Mouse (Mus musculus) adrenal gland, adult 8-10 months (tissue): ENCODE data around the gene Slc38a3. TPM values are rescaled to one million over a fixed set of nuclear protein-coding genes. Genes with fewer than 3 reads are reported as not detected.

ENCODE experiments used
- DNase-seq: peaks from one replicate; pipeline ENCODE4 v3.0.0; 2022
- total RNA-seq, 4 experiments: library from RNA; stranded (reverse); gene quantifications; 2 replicates each; pipeline ENCODE4 v1.2.4; 2022

Slc38a3 gene
- 1 to 10 TPM in 1 of 4 experiments, under 1 TPM in 3; 0.31 to 2.2 (median 0.74) TPM for total RNA-seq

- no peak for DNase-seq
Measured at GRCm38 (mm10) chr9:107669480-107669945, at the start of gene Slc38a3. Slc38a3 (minus strand) TSS chr9:107669530.

- no peak for DNase-seq
Measured at GRCm38 (mm10) chr9:107716951-107717350, 47.6 kb upstream of the Slc38a3 start.

- no peak for DNase-seq
Measured at GRCm38 (mm10) chr9:107715632-107716031, 46.3 kb upstream of the Slc38a3 start.

GRCm38 (mm10) chr9:107714221-107714952, 45.1 kb upstream of the Slc38a3 start:
- no peak for DNase-seq

GRCm38 (mm10) chr9:107709697-107710483, 40.6 kb upstream of the Slc38a3 start, which contains the start of gene Sema3f:
Sema3f (minus strand) TSS chr9:107710475.
- DNase-seq = peak; percentile 69

- no peak for DNase-seq
Measured at GRCm38 (mm10) chr9:107709096-107709696, 39.9 kb upstream of the Slc38a3 start.

GRCm38 (mm10) chr9:107708439-107709095, 39.2 kb upstream of the Slc38a3 start:
- DNase-seq = no peak

- no peak for DNase-seq
Measured at GRCm38 (mm10) chr9:107707701-107708438, 38.5 kb upstream of the Slc38a3 start.

GRCm38 (mm10) chr9:107706781-107707211, 37.5 kb upstream of the Slc38a3 start:
- DNase-seq = no peak

- no peak for DNase-seq
Measured at GRCm38 (mm10) chr9:107703337-107704122, 34.2 kb upstream of the Slc38a3 start.

GRCm38 (mm10) chr9:107702606-107703185, 33.4 kb upstream of the Slc38a3 start:
- DNase-seq = no peak

- peak; percentile 72 for DNase-seq
Measured at GRCm38 (mm10) chr9:107701594-107701993, 32.3 kb upstream of the Slc38a3 start.

GRCm38 (mm10) chr9:107700114-107700571, 30.8 kb upstream of the Slc38a3 start:
- no peak for DNase-seq

GRCm38 (mm10) chr9:107699376-107699980, 30.1 kb upstream of the Slc38a3 start:
- DNase-seq = no peak

- DNase-seq = no peak
Measured at GRCm38 (mm10) chr9:107698611-107699190, 29.4 kb upstream of the Slc38a3 start.

GRCm38 (mm10) chr9:107697811-107698521, 28.6 kb upstream of the Slc38a3 start:
- no peak for DNase-seq

GRCm38 (mm10) chr9:107696845-107697610, 27.7 kb upstream of the Slc38a3 start:
- DNase-seq = no peak

- no peak for DNase-seq
Measured at GRCm38 (mm10) chr9:107696106-107696479, 26.8 kb upstream of the Slc38a3 start.
